Mouse (Mus musculus): ENCODE results near the gene Rab22a. TPM values are rescaled to one million over a fixed set of nuclear protein-coding genes. Genes with fewer than 3 reads are reported as not detected.

Gene Rab22a
- polyA plus RNA-seq, 1 experiment from 2014 or later = 36.4 TPM

DNA sequence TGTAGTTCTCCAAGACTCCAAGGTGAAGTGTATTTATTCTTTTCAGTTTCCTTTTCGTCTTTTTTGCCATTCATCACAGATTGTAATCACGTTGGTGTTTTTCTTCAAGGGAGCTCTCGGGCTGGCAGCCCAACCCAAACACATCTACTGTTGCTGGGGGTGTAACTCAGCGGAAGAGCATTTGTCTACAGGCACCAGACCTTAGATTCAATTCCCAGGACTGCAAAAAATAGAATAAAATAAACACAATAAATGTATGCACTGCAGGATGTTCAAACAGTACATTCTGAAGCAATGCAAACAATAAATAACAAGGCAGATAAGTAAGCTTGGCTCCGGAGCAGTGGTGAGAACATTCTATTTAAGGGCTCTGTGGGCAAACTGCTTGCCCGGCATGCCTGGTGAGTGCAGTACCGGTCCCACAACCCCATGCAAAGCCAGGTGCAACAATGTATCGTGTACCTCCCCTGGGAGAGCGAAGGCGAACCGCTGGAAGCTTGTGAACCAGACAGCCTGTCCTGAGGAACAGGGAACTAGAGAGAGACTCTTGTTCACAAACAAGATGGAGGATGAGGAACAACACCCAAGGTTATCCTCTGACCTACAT lies 62.8 kb downstream of the Rab22a start:
- H3K9me3 ChIP-seq (replicated peaks; ENCODE audit: control insufficient read depth, low read length) = no peaks in the 10 kb centered on the region
- H3K9ac ChIP-seq (ENCODE audit: low read length) = no peak overlapping the region
- 79% methylated on average over 11 of the region's 11 CpGs for WGBS
- H3K4me1 ChIP-seq (ENCODE audit: control insufficient read depth, insufficient read depth, low read length) = no peaks in the 10 kb centered on the region
- H3K4me3 ChIP-seq (ENCODE audit: low read depth, low read length) = no peak overlapping the region
- no peaks in the 10 kb centered on the region for H3K36me3 ChIP-seq (ENCODE audit: control insufficient read depth, insufficient read depth, low read length)
- DNase-seq (ENCODE audit: low spot score) = no peak
- no peaks in the 10 kb centered on the region for H3K27me3 ChIP-seq (replicated peaks; ENCODE audit: control insufficient read depth, insufficient read depth, low read length)
- H3K27ac ChIP-seq (ENCODE audit: low read depth, low read length) = no peak overlapping the region
- no peak overlapping the region for H3K4me2 ChIP-seq (ENCODE audit: low read length)
- ATAC-seq = no peak

- H3K4me1 ChIP-seq (ENCODE audit: control insufficient read depth, insufficient read depth, low read length) = no peaks in the 10 kb centered on the region
- H3K4me2 ChIP-seq (ENCODE audit: low read length) = no peak overlapping the region
- DNase-seq (ENCODE audit: low spot score) (no peak), ATAC-seq (no peak)
- H3K36me3 ChIP-seq (ENCODE audit: control insufficient read depth, insufficient read depth, low read length) = no peaks in the 10 kb centered on the region
- 54% methylated on average over 14 of the region's 14 CpGs for WGBS
- H3K27me3 ChIP-seq (replicated peaks; ENCODE audit: control insufficient read depth, insufficient read depth, low read length) = no peaks in the 10 kb centered on the region
- H3K27ac ChIP-seq (ENCODE audit: low read depth, low read length) = no peak overlapping the region
- no peak overlapping the region for H3K4me3 ChIP-seq (ENCODE audit: low read depth, low read length)
- no peaks in the 10 kb centered on the region for H3K9me3 ChIP-seq (replicated peaks; ENCODE audit: control insufficient read depth, low read length)
- no peak overlapping the region for H3K9ac ChIP-seq (ENCODE audit: low read length)
These were observed 64.8 kb downstream of the Rab22a start for GRCm38 (mm10) chr2:173724382-173724781.

DNA sequence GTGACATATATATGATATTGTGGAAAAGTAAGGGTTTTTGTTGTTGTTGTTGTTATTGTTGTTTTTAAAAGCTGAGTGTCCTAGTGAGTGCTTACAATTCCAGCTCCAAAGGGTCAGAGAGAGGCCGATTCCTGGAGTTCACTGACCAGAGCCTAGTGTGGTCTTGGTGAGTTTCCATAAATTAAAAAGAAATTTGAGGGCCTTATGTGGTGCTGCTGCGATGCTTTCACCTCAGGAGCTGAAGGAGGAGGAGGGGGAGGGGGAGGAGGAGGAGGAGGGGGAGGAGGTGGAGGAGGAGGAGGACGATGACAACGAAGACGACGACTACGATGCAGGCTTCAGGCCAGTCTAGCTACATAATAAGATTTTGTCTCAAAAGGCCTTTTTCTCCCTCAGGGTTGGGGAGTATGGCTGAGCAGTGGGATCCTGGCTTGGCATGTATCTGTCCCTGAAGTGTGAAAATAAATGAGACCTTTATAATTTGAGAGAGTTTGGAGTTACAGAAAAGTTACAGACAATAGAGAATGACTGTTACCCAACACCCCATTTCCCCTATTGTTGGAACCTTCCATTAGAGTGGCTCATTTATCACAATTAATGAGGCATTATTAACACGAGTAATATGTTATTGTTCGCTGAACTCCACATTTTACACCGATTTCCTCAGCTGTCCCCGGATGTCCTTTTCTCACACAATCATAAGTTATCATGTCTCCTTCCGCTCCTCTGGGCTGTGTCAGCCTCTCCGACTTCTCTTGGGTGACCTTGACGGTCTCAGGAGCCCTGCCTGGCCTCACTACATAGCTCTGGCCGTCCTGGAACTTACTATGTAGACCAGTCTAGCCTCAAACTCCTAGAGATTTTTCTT lies 65.6 kb downstream of the Rab22a start:
- Histone ChIP-seq H3K9me3 (replicated peaks; ENCODE audit: control insufficient read depth, low read length) (no peaks in the 10 kb centered on the region), H3K9ac (ENCODE audit: low read length) (no peak overlapping the region), H3K4me3 (ENCODE audit: low read depth, low read length) (no peak overlapping the region), H3K4me1 (ENCODE audit: control insufficient read depth, insufficient read depth, low read length) (0 out of 2 replicates have a peak, but pooled peaks cover under 1% of the 10 kb centered on the region), H3K4me2 (ENCODE audit: low read length) (no peak overlapping the region), H3K27ac (ENCODE audit: low read depth, low read length) (no peak overlapping the region), H3K27me3 (replicated peaks; ENCODE audit: control insufficient read depth, insufficient read depth, low read length) (no peaks in the 10 kb centered on the region), H3K36me3 (ENCODE audit: control insufficient read depth, insufficient read depth, low read length) (no peaks in the 10 kb centered on the region)
- ATAC-seq (no peak), DNase-seq (ENCODE audit: low spot score) (no peak)
- WGBS = 57% methylated on average over 15 of the region's 15 CpGs

GRCm38 (mm10) chr2:173725819-173726218 lies 66.3 kb downstream of the Rab22a start:
- ATAC-seq (no peak), DNase-seq (ENCODE audit: low spot score) (no peak)
- Histone ChIP-seq H3K4me3 (ENCODE audit: low read depth, low read length) (no peak overlapping the region), H3K4me2 (ENCODE audit: low read length) (no peak overlapping the region), H3K27ac (ENCODE audit: low read depth, low read length) (no peak overlapping the region), H3K9ac (ENCODE audit: low read length) (no peak overlapping the region), H3K9me3 (replicated peaks; ENCODE audit: control insufficient read depth, low read length) (no peaks in the 10 kb centered on the region), H3K27me3 (replicated peaks; ENCODE audit: control insufficient read depth, insufficient read depth, low read length) (no peaks in the 10 kb centered on the region), H3K4me1 (ENCODE audit: control insufficient read depth, insufficient read depth, low read length) (peaks cover 5% of the 10 kb centered on the region; the same call in 1 of the 2 replicates), H3K36me3 (ENCODE audit: control insufficient read depth, insufficient read depth, low read length) (no peaks in the 10 kb centered on the region)
- 86% methylated on average over 4 of the region's 4 CpGs for WGBS

DNA sequence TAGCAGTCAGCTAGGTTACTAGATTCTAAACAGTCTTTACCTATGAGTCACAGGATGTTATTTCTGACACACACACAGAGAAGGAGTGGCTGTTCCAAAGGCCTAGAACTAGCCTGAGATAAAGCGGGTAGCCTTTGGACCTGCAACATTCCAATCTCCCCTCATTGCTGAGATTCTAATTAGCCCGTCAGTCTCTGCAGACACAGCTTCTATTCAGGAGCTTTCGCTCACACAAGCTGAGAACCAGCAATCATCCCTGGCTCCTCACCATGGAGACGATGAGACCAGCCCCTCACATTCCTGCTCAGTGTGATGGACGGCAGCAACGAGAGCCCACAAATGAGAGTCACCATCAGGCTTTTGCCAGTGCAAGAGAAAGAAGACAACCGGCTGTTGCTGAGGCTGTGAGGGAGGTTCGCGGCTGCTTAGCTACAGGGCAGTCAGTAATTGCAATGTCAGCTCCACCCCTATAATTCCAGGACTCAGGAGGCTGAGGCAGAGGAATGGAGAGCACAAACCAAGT lies 70.9 kb downstream of the Rab22a start:
- no peaks in the 10 kb centered on the region for H3K36me3 ChIP-seq (ENCODE audit: control insufficient read depth, insufficient read depth, low read length)
- H3K4me3 ChIP-seq (ENCODE audit: low read depth, low read length) = no peak overlapping the region
- peak; percentile 76 for DNase-seq (ENCODE audit: low spot score)
- peak overlapping the region; percentile 10; the same call in 1 of the 2 replicates for H3K4me2 ChIP-seq (ENCODE audit: low read length)
- peak; percentile 89 for ATAC-seq
- H3K4me1 ChIP-seq (ENCODE audit: control insufficient read depth, insufficient read depth, low read length) = peaks cover 5% of the 10 kb centered on the region; the same call in 1 of the 2 replicates
- H3K9me3 ChIP-seq (replicated peaks; ENCODE audit: control insufficient read depth, low read length) = no peaks in the 10 kb centered on the region
- peak overlapping the region; percentile 5; the same call in 1 of the 2 replicates for H3K9ac ChIP-seq (ENCODE audit: low read length)
- 3% methylated on average over 9 of the region's 9 CpGs for WGBS
- H3K27me3 ChIP-seq (replicated peaks; ENCODE audit: control insufficient read depth, insufficient read depth, low read length) = no peaks in the 10 kb centered on the region
- peak overlapping the region; percentile 66 for H3K27ac ChIP-seq (ENCODE audit: low read depth, low read length)

DNA sequence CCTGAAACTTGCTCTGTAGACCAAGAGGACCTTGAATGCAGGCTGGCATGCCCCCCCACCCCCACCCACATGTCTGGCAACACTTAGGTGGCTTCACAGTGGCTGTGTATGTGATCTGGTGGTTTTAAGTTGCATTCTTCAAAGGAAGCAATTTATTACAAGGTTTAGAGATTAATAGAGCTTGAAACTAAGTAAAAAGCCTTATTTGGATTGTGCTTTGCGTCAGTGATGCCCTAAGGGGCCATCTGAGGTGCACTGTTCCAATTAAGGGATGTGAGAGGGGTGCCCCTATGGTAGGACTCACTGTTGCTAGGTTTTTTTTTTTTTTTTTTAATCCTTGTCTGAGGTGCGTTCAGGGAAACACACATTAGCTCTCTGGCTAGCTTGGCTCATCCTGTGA lies 74.9 kb downstream of the Rab22a start:
- Histone ChIP-seq H3K9ac (ENCODE audit: low read length) (no peak overlapping the region), H3K36me3 (ENCODE audit: control insufficient read depth, insufficient read depth, low read length) (no peaks in the 10 kb centered on the region), H3K4me1 (ENCODE audit: control insufficient read depth, insufficient read depth, low read length) (peaks cover 13% of the 10 kb centered on the region; the same call in 1 of the 2 replicates), H3K27ac (ENCODE audit: low read depth, low read length) (no peak overlapping the region), H3K27me3 (replicated peaks; ENCODE audit: control insufficient read depth, insufficient read depth, low read length) (no peaks in the 10 kb centered on the region), H3K4me2 (ENCODE audit: low read length) (no peak overlapping the region), H3K9me3 (replicated peaks; ENCODE audit: control insufficient read depth, low read length) (no peaks in the 10 kb centered on the region), H3K4me3 (ENCODE audit: low read depth, low read length) (no peak overlapping the region)
- no peak for ATAC-seq
- WGBS = 59% methylated on average over 2 of the region's 2 CpGs
- DNase-seq (ENCODE audit: low spot score) = no peak

DNA sequence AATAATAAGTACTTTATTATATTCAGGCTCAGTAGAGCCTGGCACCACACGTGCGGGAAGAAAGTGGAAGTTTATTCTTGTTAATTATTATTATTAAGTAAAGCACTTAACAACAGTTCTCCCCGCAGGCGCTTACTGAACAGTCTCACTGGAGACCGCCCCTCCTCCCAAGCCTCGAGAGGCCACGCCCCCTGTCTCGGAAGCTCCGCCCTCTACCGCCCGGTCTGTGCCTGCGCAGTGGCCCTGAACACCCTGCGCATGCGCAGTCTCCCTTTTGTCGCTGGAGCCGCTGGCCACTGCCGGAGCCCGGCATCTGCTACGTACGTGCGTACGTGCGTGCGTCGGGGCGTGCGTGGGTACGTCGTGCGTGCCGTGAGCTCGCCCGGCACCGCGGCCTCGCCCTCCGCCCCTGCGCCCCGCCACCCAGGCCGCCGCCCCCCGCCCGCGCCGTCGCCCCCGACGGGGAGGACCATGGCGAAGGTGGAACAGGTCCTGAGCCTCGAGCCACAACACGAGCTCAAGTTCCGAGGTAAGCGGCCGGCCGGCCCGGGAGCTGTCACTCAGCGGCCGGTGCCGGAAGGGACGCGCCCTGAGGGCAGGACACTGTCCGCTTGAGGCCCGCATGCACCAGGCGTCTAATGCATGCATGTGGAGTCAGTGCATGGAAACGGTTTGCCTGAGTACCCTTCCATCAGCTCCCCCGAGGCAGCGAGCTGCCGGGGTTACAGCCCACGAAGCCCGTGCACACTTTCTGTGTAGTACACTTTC lies 77.8 kb downstream of the Rab22a start, which contains the start of gene Vapb:
TSS of gene Vapb (plus strand) at position 290 of the 768 bp plus-strand sequence.
- WGBS = under 1% methylated on average over 70 of the region's 70 CpGs
- peak; percentile 99 for DNase-seq (ENCODE audit: low spot score)
- peak within 1 kb of the TSS; percentile 70 for H3K27ac ChIP-seq (ENCODE audit: low read depth, low read length)
- H3K9ac ChIP-seq (ENCODE audit: low read length) = peak within 1 kb of the TSS; percentile 91
- no peaks in the 10 kb centered on the region for H3K36me3 ChIP-seq (ENCODE audit: control insufficient read depth, insufficient read depth, low read length)
- peak within 1 kb of the TSS; percentile 88 for H3K4me3 ChIP-seq (ENCODE audit: low read depth, low read length)
- no peaks in the 10 kb centered on the region for H3K27me3 ChIP-seq (replicated peaks; ENCODE audit: control insufficient read depth, insufficient read depth, low read length)
- ATAC-seq = peak; percentile 98
- peak within 1 kb of the TSS; percentile 79 for H3K4me2 ChIP-seq (ENCODE audit: low read length)
- H3K4me1 ChIP-seq (ENCODE audit: control insufficient read depth, insufficient read depth, low read length) = peaks cover 8% of the 10 kb centered on the region; the same call in 1 of the 2 replicates
- no peaks in the 10 kb centered on the region for H3K9me3 ChIP-seq (replicated peaks; ENCODE audit: control insufficient read depth, low read length)

GRCm38 (mm10) chr2:173738232-173738631 lies 78.7 kb downstream of the Rab22a start:
- H3K36me3 ChIP-seq (ENCODE audit: control insufficient read depth, insufficient read depth, low read length) = no peaks in the 10 kb centered on the region
- no peak for ATAC-seq
- H3K27me3 ChIP-seq (replicated peaks; ENCODE audit: control insufficient read depth, insufficient read depth, low read length) = no peaks in the 10 kb centered on the region
- H3K9ac ChIP-seq (ENCODE audit: low read length) = peak overlapping the region; percentile 91
- H3K27ac ChIP-seq (ENCODE audit: low read depth, low read length) = no peak overlapping the region
- peaks cover 8% of the 10 kb centered on the region; the same call in 1 of the 2 replicates for H3K4me1 ChIP-seq (ENCODE audit: control insufficient read depth, insufficient read depth, low read length)
- DNase-seq (ENCODE audit: low spot score) = no peak
- 86% methylated on average over 9 of the region's 9 CpGs for WGBS
- no peaks in the 10 kb centered on the region for H3K9me3 ChIP-seq (replicated peaks; ENCODE audit: control insufficient read depth, low read length)
- peak overlapping the region; percentile 88 for H3K4me3 ChIP-seq (ENCODE audit: low read depth, low read length)
- peak overlapping the region; percentile 79 for H3K4me2 ChIP-seq (ENCODE audit: low read length)
